Mouse (Mus musculus) testis, postnatal 10 days (tissue): ENCODE measurements around the gene Hoga1.
A peak's percentile ranks its signal among the peaks of the same experiment; 100 is the strongest.

Experiments
- DNase-seq: peaks from one replicate; pipeline ENCODE4 v3.0.0; 2021; ENCODE audit warnings: low spot score

Gene Hoga1

DNA sequence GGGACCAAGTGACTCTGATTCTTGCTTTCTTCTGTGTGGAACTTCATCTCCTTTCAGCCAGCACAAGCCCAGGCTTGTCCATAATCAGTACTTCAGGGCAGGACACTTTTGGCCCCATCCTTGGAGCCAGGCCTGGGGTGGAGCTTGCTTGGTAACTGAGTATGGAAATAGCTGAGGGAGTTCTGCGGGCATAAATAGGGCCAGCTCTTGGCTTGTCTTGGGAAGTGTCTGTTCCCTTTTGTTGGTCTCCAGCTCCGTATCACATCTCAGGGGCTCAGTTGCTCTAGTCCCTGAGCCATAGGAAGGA is 22.9 kb upstream of the Hoga1 start:
- DNase-seq, result no peak

DNA sequence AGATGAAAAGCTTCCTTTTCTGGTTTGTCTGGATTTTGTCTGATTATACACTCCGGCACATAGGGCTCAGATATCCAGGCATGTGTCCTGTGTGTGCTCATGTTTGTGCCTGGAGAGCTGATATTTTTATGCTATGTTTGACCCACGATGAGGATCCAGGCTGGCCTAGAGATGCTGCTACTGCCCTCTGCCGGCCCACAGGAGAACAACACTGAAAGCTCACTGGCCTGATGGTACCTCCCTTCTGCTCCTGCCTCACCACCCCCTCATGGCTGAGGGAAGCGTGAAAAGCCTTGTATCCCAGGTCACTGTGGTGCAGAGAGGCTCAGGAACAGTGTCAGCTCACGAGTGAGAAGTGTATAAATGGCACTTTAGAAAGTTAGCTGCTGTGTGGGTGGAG is 19.3 kb upstream of the Hoga1 start:
- DNase-seq, result peak; percentile 87

DNA sequence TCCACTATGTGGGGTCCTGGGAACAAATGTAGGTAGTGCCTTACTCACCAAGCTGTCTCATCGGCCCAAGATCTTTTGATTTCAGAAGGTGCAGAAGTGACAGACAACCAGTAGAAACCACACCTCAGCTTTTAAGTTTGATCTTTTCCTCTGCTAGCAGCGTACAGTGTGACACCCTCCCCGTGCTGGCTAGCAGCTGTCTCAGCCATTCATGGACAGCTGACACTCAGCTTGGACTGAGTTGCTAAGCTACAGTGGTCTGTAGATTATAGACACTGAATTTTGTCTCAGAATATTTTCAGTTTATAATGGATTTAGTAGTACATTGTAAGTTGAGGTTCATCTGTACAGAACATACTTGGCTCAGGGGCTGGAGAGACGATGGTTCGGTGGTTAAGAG is 14.3 kb upstream of the Hoga1 start:
- DNase-seq, result no peak

DNA sequence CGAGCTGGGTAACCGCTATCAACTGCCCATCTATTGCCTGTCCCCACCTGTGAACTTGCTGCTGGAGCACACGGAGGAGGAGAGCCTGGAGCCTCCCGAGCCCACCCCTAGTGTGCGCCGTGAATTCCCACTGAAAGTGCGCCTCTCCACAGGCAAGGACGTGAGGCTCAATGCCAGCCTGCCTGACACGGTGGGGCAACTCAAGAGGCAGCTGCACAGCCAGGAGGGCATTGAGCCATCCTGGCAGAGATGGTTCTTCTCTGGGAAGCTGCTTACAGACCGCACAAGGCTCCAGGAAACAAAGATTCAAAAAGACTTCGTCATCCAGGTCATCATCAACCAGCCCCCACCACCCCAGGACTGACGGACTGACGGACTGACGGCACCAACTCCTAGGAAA is 11.8 kb upstream of the Hoga1 start:
- DNase-seq, result no peak

DNA sequence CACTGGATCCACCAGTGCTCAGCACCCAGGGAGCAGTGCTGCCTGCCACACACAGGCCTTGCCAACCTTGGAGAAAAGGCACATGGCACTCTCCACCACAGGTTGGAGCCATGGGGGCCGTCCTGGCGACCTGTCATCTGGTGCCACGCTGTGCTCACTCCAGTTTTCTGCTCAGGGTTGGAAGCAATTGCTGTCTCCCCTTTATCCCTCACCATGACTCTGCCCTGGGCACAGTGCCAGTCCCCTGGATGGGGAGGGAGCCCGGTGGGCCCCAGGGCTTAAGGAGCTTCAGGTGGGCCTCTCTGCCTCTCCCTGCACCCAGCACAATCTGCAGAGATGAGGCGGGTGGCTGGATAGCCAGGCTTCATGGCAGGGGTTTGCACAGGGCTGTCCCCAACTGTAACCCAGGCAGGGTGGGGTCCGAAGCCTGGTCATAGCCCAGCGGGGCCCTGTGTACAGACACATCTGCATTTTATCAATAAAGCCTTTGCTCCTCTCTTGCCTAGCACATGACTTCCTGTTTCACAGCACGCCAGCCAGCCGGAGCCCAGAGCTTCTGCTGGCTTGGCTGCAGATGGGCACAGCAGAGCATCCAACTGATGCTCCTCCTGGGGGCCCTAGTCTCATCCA is 11.1 kb upstream of the Hoga1 start:
- no peak for DNase-seq

DNA sequence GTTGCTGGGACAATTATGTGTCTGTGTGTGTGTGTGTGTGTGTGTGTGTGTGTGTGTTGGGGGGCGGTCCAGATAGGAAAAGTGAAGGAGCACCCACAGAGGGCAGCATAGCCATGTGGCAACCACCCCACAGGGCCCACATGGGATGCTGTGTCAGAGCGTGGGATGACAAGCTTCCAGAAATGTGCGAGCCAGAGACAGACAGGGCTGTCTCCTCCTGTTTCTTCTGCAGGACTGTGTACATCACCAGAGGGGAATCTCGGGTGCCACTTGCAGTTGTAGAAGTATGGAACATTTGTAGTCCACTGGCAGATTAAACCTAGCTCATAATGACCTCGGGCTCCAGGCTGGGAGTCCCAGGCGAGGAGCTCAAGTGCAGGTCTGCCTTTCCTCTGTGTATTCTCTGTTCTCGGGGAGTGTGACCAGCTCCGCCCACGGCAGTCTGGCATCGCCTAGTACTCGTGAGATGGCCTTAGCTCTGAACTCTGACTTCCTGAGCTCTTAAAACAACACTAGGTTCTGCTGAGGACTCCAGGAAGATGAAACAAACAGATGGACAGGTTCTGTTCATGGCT is 10.4 kb upstream of the Hoga1 start:
- no peak for DNase-seq

DNA sequence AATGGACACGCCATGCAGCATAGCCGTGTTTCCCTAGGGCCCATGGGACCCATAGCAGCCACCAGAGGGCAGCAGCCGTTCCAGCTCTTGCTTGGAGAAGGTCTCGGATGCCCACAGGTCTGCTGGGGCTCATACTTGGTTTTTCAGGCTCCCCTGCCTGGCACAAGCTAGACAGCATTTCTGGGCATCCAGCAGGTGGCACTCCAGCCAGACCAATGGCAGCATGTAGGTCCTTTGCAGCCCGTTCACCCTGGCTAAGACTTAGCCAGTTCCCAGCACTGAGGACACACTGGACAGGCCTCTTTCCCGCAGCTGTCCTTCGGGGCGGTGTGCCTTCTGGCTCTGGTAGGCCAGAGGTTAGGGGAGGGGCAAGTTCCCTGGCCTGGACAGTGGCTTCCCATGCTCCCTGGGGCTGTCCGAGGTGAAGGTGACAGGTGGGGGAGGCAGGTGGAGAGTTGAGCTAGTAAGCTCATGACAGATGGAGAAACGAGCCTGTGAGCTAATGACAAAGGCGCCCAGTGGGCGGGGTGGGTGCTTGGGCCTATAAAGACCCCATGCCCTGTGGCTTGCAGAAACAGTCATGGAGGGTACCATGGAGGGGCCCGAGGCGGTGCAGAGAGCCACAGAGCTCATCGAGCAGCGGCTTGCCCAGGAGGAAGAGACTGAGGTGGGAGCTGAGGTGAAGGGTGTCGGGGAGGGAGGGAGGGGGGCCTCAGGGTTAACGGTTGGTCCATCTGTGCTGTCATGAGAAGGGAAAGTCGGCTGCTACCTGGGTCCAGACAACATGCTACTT is 9.8 kb upstream of the Hoga1 start, which contains the start of gene Ankrd2:
Ankrd2 (plus strand) TSS at position 545 of the 793 bp plus-strand sequence.
- DNase-seq, result peak; percentile 92

DNA sequence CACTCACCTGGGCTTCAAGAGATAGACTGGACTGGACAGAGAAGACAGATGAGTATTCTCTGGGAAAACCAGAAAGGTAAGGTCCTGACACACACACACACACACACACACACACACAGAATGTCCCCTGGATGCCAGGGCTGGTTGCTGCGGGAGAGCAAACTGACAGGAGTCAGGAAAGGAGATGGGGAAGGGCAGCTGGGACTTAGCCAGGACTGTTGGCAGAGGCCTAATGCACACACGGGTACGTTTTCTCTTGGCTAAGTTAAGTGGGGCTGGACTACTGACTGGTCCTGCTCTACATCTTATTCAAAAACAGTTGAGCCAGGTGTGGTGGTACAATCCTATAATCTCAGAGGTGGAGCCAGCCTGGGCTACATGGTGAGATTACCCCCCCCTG is 9.1 kb upstream of the Hoga1 start:
- DNase-seq, result no peak

DNA sequence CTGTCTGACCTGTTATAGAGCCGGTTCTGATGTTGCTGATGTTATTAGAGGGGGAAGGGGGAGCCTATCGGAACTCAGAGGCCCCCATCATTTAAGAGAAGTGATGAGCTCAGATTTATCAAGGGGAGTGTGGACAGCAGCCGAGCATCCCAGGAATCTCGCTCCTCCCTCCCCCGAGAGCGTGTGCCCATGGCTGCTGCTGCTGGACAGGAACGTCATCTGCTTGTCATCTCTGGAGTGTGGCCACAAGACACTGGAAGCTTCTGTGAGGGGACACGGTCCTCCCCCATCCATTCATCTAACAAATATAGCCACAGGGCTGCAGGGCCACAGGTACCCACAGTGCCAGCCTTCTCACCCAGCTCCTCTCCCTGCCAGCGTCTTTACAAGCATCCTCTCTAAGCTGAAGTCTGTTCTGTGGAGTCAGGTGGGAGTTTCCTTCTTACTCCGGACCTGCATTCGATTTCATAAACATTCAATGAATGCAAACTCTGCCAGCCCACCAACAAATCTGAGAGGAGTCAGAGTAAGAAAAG is 8.2 kb upstream of the Hoga1 start:
- no peak for DNase-seq

DNA sequence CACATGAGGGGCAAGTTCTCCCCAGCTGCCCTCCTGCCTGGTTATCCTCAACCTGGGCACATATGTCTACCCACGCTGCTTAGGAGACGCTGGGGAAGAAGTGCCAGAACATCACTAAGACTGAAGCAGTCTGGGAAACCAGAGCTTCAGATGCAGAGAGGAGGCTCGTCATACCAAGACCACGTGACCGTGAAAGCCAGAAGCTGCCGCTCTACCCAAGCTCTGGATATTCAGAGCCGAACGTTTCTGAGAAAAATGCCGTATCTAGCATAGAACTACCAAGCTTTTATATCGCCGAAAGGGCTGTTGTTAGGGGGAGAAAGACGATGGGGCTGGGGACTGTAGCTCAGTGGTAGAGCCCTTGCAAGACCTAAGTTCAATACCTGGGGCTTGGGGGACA is 7.1 kb upstream of the Hoga1 start:
- DNase-seq, result no peak

DNA sequence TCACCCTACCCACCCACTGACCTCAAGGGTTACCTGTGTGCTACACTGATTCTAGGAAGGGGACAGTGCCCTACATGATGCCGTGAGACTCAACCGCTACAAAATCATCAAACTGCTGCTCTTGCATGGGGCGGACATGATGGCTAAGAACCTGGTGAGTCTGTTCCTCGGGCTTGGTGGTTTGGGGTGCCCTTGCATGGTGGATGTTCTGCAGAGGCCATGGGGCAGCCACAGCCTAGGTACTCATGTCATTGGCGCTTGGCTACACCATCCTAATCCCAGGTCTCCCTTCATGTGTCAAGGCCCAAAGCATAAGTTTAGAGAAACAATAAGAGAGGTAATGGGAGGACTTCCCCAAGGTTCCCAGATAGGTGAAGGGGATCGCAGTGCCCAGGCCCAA is 1.4 kb upstream of the Hoga1 start:
- no peak for DNase-seq

DNA sequence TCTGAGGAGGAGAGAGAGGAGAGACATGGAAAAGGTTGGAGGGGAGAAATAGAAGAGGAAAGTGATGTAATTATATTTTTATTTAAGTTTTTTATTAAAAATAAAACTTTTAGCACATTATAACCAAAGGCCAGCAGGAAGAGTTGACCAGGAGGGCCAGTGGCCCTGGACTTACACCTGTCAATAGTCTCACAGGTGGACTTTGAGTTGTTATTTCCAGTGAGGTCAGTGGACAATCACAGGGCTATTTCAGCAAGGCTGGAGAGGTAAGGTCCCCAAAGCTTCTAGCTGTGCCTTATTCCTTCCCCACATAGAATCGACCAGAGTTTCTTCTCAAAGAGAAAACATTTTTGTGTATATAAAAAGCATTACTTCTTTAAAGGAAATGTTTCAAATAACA is 4.8 kb downstream of the Hoga1 start:
- DNase-seq, result no peak

DNA sequence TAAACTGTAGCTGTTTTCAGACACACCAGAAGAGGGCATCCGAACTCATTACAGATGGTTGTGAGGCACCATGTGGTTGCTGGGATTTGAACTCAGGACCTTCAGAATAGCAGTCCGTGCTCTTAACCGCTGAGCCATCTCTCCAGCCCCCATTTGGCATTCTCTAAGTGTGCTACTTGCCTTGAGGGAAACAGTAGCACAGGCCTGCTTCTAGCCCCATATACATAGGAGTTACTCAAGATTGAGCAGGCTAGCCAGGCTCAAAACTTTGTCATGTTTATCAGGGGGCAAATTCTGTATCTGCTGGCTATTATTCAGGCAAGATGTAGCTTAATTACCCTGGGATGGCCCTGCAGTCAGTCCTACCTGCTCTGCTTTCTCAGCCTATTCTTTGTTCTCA is 5.9 kb downstream of the Hoga1 start:
- DNase-seq, result no peak

DNA sequence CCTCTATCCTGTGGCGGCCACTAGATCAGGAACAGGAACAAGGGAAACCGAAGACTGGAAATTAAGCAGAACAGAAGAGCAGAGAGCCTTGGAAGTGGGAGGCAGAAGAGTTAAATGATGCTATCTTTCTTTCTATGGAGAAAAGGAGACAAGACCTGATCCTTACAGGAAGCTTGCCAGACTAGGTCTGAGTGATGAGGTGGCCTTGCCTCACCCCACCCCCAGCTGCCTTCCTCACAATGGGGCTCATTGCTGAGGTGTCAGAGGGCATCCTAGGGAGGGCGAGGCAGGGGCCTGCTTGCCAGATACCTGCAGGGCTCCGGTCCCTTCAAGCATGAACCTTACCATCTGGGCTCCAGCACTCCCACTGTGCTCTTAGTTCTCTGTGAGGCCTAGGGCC is 6.5 kb downstream of the Hoga1 start, which contains the start of gene 4933411K16Rik:
4933411K16Rik (plus strand) TSS at position 301 of the 400 bp plus-strand sequence.
- DNase-seq, result no peak

DNA sequence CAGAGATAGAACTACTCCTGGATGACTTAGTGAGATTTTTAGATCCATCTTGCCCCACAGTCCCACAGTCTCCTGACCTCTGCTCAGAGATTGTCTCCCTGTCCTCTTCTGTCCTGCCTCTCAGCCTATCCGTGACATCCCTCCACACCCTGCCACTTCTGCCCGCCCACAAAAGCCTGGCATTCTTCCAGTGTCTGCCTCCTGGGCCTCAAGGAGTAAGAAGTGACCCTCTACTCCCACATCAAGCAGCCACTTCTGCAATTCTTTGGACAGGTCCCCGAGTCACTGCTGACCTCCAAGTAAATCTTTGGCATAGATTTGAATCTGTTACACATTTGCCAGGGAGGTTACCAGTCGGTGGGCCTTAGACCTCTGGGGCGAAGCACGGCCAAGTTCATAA is 8.8 kb downstream of the Hoga1 start:
- peak; percentile 70 for DNase-seq

DNA sequence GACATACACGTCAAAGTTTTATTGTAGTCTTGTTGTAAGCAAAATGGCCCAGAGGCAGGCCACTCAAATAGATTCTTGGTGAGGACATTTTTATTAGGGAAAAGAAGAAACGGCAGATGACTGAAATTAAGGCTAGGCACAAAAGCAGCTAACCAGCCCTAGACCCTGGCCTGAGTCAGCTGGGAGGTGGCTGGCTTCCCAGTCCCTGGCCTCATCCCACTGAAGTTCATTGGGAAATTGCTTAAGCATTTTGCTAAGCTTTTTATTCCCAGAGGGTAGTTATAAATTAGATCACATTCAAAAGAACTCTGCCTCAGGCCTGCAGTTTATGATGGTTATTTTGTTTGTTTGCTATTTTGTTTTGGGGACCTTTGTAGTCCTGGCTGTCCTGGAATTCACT is 10.5 kb downstream of the Hoga1 start:
- DNase-seq, result no peak

DNA sequence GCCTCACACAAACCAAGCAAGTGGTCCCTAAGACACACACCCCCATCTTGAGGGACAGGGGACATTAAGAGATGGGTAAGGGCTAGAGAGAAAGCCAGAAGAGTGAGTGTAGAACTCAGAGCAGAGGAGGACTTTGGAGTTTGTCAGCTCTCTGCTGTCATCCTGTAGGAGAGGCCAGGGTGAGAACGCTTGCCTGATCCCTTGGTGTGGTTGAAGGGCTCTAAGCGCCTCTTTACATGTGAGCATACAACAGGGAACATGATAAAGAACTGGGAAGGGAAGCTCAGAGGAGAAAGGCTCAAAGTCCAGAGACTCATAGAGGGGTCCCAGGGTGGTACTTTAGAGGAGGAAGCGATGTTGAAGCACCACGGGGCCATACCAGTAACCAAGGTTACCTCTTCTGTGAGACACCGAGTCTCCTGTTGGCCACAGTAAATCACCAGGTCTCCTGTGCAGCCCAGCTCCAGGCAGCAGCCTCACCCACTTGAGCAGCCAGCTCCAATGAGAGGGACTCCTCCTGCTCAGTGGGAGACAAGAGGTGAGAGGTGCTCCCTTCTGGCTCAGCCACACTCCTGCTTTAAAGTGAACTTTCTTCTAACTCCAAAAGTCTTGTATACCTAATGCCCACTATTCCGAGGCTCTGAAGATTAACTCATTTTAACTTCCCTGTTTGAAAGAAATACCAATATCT is 11.5 kb downstream of the Hoga1 start:
- no peak for DNase-seq

DNA sequence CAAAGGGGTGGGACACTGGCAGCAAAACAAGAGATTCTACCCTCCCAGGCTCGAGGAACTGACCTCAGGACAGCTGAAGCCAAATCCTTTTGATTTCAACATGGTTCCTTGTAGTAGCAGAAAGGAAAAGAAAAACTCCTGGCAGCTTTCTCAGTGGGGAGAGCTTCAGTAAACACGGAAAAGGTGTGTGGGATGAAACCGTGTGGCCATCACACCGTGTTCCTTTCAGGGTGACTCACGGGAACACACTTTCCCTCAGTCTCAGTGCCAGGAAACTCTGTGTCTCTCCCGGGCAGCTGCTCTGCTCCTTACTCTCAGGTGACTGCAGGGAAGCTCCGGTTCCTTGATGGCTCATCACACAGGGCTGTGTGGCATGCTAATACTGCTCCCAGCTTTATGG is 13.0 kb downstream of the Hoga1 start:
- DNase-seq, result no peak

DNA sequence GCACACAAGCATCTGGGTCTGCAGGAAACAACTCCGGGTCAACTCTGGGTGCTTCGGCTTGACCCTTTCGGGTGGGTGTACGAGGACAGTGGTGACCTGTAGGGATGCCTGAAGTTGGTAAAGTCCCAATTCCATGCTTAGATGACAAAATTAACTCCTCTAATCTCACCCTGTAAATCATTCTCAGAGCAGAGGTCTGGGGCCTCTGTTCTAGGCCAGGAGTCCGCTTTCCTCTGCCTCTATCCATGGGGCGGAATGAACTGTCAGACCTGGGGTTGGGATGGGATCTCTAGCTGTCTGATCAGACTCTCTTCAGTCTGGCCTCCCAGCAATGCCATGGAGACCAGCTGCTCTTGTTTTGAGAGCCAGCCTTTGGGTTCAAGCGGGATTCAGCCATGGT is 16.0 kb downstream of the Hoga1 start:
- no peak for DNase-seq

DNA sequence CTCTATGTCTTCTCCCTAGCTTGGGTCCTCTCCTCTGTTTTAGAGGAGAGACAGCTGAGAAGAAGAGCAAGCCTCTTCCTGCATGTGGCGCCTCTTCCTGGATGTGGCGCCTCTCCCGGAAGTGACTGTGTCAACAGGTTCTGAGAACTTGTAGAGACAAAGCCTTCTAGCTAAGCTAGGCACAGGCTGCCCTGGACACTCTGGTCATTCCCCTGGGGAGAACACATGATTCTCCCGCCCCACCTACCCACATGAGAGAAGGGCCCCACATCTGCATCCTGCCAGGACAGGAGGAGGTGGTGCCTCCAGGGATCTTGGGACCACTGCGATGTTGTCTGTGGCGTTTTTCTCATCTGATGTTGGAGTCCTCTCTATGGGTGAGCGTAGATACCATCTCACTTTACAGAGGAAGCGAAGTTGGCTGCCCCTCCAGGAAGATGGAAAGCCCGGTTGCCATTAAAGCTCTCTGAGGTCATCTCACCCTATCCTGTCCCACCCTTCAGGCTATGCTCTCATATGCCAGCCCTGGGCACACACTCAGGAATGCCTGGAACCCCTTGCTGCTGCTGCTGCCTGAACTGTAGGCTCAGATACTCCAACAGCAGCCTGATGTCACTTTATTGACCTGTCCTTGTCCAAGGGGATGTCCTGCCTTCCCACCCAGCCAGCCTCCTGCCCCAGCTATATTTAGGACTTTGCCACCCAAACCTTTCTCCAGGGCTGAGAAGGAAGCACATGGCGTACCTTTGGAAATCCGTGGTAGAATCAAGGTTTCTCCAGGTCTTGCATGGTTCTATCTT is 23.2 kb downstream of the Hoga1 start:
- DNase-seq, result no peak

DNA sequence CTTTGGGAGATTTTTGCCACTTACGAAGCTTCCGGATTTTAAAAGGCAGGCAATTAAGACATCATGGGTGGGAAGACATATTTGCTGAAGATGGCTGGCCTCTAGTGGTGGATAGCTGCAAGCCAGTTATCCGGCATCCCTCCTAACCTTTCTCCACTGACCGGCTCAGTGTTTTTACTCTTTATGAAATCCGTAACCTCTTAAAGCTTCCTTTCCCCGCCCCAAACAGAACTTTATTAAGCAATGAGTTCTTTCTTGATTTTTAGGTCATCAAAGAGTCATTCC is 23.8 kb downstream of the Hoga1 start:
- DNase-seq, result no peak

DNA sequence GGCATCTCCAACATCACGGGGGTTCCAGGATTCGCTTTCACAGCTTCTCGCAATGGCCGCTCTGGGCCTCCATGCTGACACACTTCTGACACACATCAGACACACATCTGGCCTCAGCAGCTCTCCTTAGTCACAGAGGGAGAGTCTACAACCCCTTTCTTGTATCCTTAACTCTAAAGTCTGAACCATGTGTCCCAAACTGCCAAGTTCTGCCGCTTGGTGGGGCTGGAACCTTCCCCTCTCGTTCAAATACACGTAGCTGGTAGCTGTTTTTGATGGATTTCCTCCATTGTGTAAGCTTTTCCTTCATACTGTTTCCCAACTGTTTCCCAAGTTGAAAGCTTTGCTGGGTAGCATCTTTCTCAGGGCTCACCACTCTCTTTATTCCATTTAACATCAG is 25.8 kb downstream of the Hoga1 start:
- DNase-seq, result no peak
